Mouse (Mus musculus): ENCODE data around the gene Papss2.

DNA sequence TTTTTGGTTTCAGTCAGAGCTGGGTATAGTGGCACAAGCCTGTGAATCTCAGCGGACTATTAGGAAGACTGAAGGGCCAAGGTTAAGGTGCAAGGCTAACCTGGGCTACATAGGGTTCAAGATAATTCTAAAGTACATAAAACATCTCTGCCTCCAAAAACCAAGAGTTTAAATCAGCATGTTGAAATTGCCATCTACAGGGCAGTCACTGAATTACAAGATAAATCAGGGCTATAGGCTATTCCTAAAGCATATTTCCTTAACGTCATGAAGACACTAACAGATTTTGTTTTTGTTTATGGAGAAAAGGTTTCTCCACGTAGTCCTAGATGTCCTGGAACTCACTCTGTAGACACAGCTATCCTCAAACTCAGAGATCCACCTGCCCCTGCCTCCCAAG, 114.7 kb downstream of the Papss2 start:
- TF ChIP-seq CTCF (conservative IDR thresholded peaks at IDR 0.05; ENCODE audit: insufficient read depth, insufficient read length, low read depth, low read length) (0 out of 2 replicates have a peak, but pooled peaks have one; percentile 1), POLR2A (IDR thresholded peaks at IDR 0.05; ENCODE audit: low read depth, low read length) (no peak)
